Mouse (Mus musculus) limb, embryonic 15.5 days (tissue): Measurements from ENCODE around the gene Lrwd1. TPM values are rescaled to one million over a fixed set of nuclear protein-coding genes. Genes with fewer than 3 reads are reported as not detected.

Experiments
- ATAC-seq: fragments of 200-750 bp; cut with Nextera tagmentation; 2 replicates; pipeline ENCODE4 v1.8.0; 2017; ENCODE audit warnings: low read depth, moderate TSS enrichment; ENCODE audit not compliant: insufficient number of reproducible peaks, low FRiP score, low TSS enrichment
- H3K27ac ChIP-seq: fragments of 300-500 bp; sonication (generic); 2 replicates; pipeline ENCODE4 v1.5.1; 2015; ENCODE audit warnings: moderate library complexity, mild to moderate bottlenecking, inconsistent platforms
- H3K27me3 ChIP-seq: fragments of 300-500 bp; sonication (generic); 2 replicates; pipeline ENCODE4 v1.6.1; 2015; ENCODE audit warnings: inconsistent platforms
- H3K36me3 ChIP-seq: fragments of 300-500 bp; sonication (generic); 2 replicates; pipeline ENCODE4 v1.6.1; 2015; ENCODE audit warnings: inconsistent platforms
- H3K4me1 ChIP-seq: fragments of 300-500 bp; sonication (generic); 2 replicates; pipeline ENCODE4 v1.6.1; 2015; ENCODE audit warnings: inconsistent platforms
- H3K4me2 ChIP-seq: fragments of 300-500 bp; sonication (generic); 2 replicates; pipeline ENCODE4 v1.6.1; 2015; ENCODE audit warnings: mild to moderate bottlenecking, inconsistent platforms
- H3K4me3 ChIP-seq: fragments of 300-500 bp; sonication (generic); 2 replicates; pipeline ENCODE4 v1.5.1; 2015; ENCODE audit warnings: mild to moderate bottlenecking, inconsistent platforms
- H3K9ac ChIP-seq: fragments of 300-500 bp; sonication (generic); 2 replicates; pipeline ENCODE4 v1.6.1; 2015; ENCODE audit warnings: inconsistent platforms
- H3K9me3 ChIP-seq: fragments of 300-500 bp; sonication (generic); 2 replicates; pipeline ENCODE4 v1.6.1; 2016; ENCODE audit warnings: inconsistent platforms
- WGBS: fragments of 180-500 bp; shearing (Covaris S2); methylation state at CpG from one replicate; pipeline ENCODE4 v1.1.7; 2015; 5-methylcytosine and 5-hydroxymethylcytosine counted together
- polyA plus RNA-seq: library from polyadenylated mRNA; unstranded; fragments of >200 nt; fragmentation: Nextera tagmentation; extraction: Ambion mirVana; gene quantifications from 2 replicates; pipeline ENCODE4 v1.2.1, GENCODE M21; 2015

The Lrwd1 gene
- polyA plus RNA-seq, 1 experiment from 2014 or later, result 32.3 TPM

DNA sequence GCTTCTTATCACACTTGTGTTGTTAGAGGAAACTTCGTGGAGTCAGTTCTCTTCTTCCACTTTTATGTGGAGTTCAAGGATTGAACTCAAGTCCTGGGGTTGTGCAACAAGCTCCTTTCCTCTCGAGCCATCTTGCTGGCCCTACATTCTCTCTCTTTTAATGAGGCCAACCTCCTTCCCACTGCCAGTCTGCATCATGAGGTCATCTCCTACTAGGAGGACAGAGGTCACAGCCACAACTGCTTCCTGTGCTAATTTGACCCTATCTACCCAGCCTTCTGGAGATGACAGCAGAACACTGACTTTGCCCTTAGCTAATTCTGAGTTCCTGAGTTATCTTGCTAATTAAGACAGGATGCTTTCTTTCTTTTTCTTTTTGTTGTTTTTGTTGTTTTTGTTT, 27.4 kb downstream of the Lrwd1 start:
- 49% methylated on average over 2 of the region's 2 CpGs for WGBS
- no peak overlapping the region for H3K27ac ChIP-seq
- H3K9ac ChIP-seq, result no peak overlapping the region
- no peak overlapping the region for H3K4me3 ChIP-seq
- H3K4me1 ChIP-seq, result no peaks in the 10 kb centered on the region
- H3K36me3 ChIP-seq, result peaks cover under 1% of the 10 kb centered on the region; the same call in 1 of the 2 replicates
- ATAC-seq, result no peak
- no peaks in the 10 kb centered on the region for H3K9me3 ChIP-seq
- H3K27me3 ChIP-seq, result no peaks in the 10 kb centered on the region
- H3K4me2 ChIP-seq, result no peak overlapping the region

DNA sequence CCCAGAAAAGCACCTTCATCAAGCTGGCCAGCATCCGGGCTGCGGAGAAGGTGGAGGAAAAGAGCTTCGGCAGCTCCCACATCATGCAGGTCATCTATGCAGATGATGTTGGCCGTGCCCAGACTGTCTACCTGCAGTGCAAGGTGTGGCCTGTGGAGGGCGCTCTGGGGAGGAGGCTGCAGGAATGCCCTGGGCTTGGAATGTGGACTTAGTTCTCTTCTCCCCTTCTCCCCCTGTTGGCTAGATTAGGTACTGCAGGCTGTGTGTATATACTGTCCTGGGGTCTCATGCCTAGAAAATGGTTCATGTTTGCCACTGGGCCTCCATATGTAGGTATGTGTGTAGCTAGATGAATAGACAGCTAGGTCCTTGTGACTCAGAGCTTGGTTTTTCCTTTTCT, 31.4 kb downstream of the Lrwd1 start:
- peaks cover 9% of the 10 kb centered on the region; the same call in 1 of the 2 replicates for H3K36me3 ChIP-seq
- ATAC-seq, result no peak
- no peaks in the 10 kb centered on the region for H3K9me3 ChIP-seq

DNA sequence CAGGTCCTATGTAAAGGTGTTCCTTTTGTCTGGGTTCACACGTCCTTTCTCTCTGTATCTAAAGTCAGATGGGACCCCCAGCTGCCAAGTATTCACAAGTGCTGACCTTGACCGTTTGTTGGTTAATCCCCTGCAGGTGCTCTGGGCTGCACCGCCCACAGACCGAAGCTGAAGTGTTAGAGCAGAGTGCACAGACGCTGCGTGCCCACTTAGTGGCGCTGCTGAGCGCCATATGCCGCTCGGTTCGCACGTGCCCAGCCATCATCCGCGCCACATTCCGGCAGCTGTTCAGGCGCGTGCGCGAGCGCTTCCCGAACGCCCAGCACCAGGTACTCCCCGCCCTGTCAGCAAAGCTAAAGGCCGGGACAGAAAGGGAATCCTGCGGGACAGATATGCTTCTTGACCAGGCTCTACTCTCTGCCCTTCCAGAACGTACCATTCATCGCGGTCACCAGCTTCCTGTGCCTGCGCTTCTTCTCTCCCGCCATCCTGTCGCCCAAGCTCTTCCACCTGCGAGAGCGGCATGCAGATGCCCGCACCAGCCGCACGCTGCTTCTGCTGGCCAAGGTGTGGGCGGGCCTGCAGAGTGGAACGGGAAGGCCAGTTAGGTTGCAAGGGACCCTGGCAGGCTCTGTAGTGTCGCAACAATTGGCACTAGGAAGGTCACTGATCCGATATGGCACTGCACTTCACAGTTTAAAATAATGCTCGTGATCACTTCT, 33.6 kb downstream of the Lrwd1 start:
- Histone ChIP-seq H3K4me1 (peaks cover 9% of the 10 kb centered on the region), H3K27ac (no peak overlapping the region), H3K27me3 (peaks cover 17% of the 10 kb centered on the region), H3K4me3 (peak overlapping the region; percentile 30), H3K36me3 (peaks cover 9% of the 10 kb centered on the region; the same call in 1 of the 2 replicates), H3K4me2 (peak overlapping the region; percentile 56), H3K9me3 (no peaks in the 10 kb centered on the region), H3K9ac (no peak overlapping the region)
- no peak for ATAC-seq
- WGBS, result 7% methylated on average over 41 of the region's 41 CpGs

More for the DNA sequence above, 31.4 kb downstream of the Lrwd1 start:
- Histone ChIP-seq H3K9ac (no peak overlapping the region), H3K4me1 (peaks cover 9% of the 10 kb centered on the region), H3K27me3 (peaks cover 17% of the 10 kb centered on the region), H3K4me3 (no peak overlapping the region), H3K4me2 (no peak overlapping the region), H3K27ac (no peak overlapping the region)
- 83% methylated on average over 5 of the region's 5 CpGs for WGBS

DNA sequence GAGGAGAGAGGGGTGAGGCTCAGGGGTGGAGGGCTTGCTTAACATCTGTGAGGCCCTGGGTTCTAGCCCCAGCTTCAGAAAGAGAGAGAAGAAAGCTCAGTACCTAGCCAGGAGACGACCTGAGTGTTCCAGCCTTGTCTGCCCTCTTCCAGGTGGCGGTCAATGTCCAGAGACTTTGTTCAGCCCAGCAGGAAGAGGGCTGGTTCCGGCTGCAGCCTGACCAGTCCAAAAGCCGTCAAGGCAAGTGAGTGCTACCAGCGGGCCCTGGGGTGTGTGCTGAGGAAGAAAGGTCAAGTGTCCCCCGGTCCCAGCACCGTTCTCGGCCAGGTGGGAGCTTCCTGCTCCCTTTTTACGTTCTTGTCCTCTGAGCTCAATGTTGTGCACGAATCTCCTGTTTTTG, 37.3 kb downstream of the Lrwd1 start:
- H3K9me3 ChIP-seq, result no peaks in the 10 kb centered on the region
- H3K27ac ChIP-seq, result no peak overlapping the region
- 85% methylated on average over 10 of the region's 10 CpGs for WGBS
- H3K36me3 ChIP-seq, result peaks cover 9% of the 10 kb centered on the region; the same call in 1 of the 2 replicates
- no peak overlapping the region for H3K4me2 ChIP-seq
- no peak overlapping the region for H3K9ac ChIP-seq
- no peak overlapping the region for H3K4me3 ChIP-seq
- H3K27me3 ChIP-seq, result peaks cover 17% of the 10 kb centered on the region
- no peak for ATAC-seq
- peaks cover 9% of the 10 kb centered on the region for H3K4me1 ChIP-seq

DNA sequence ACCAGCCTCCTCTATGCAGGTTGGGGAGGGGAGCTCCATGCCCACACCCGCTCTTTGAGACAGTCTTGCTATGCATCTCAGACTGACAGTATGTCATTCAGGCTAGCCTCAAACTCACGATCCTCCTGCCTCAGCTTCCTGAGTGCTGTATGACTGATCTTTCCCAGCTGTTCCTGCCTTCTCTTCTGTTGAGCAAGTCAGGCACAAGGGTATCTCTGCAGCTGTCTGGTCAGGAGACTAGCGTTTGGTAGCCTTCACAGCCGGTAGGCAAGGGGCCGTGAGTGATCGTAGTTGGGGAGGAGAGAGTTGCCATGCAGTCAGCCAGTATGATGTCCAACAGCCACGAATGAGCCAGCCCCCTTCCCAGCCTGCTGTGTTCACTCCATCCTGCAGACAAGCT, 40.8 kb downstream of the Lrwd1 start:
- ATAC-seq, result no peak
- Histone ChIP-seq H3K36me3 (peaks cover 16% of the 10 kb centered on the region; the same call in 1 of the 2 replicates), H3K9ac (no peak overlapping the region), H3K4me1 (no peaks in the 10 kb centered on the region), H3K27me3 (no peaks in the 10 kb centered on the region), H3K27ac (no peak overlapping the region), H3K9me3 (no peaks in the 10 kb centered on the region), H3K4me2 (no peak overlapping the region), H3K4me3 (no peak overlapping the region)
- WGBS, result 71% methylated on average over 7 of the region's 7 CpGs

DNA sequence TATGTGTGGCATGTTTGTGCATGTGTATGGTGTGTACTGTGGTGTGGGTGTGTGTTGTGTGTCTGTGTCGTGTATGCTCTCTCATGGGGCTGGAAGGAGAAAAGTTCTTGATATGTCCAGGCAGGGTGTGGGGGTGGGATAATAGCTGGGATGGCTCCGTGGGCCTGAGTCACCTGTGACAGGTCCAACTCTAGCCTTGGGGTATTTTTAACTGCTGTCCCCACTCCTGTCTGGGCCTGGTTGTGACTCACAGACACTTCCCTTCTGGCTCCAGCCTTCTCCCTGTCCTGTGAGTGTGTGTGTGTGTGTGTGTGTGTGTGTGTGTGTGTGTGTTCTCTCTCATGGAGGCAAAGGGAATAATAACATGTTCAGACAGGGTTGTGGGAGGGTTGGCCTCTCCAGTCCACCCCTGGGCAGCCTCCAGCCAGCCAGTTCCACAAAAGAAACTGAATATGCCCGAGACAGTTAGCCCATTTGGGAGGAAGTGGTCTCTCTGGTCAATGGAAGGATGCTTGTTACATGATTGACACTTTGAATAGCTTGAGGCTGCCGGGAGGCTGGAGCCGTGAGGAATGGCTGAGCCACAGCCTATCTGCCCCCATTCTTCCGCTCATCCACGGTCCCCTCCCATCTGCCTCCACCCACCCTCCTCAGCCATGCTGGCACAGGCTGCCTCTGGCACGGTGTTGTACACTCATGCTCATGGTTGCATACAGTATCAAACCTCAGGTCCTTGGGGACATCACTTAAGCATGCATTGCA, 41.4 kb downstream of the Lrwd1 start:
- no peak overlapping the region for H3K4me2 ChIP-seq
- no peaks in the 10 kb centered on the region for H3K9me3 ChIP-seq
- H3K27ac ChIP-seq, result no peak overlapping the region
- WGBS, result 47% methylated on average over 8 of the region's 8 CpGs
- H3K4me3 ChIP-seq, result no peak overlapping the region
- 0 out of 2 replicates have a peak, but pooled peaks cover under 1% of the 10 kb centered on the region for H3K4me1 ChIP-seq
- peaks cover 16% of the 10 kb centered on the region; the same call in 1 of the 2 replicates for H3K36me3 ChIP-seq
- ATAC-seq, result no peak; the same call in 1 of the 2 replicates
- peaks cover under 1% of the 10 kb centered on the region; the same call in 1 of the 2 replicates for H3K27me3 ChIP-seq
- no peak overlapping the region for H3K9ac ChIP-seq

DNA sequence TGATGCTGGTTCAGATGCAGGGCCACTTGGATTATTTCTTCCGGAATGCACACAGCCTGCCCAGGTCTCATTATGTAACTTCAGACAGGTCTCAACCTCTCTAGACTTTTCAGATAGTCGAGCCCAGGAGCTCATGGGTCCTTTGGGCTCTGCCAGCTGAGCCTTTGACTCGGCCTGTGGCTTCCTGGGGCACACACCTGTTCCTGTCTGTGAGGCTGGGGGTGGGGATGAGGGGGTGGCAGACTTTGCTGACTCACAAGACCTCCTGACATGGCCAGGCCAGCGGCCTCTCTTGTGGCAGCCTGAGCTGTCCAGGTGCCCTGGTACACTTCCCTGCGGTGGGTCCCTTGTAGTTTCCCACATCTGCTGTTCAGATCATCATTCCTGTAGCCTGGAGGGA, 43.9 kb downstream of the Lrwd1 start:
- WGBS, result 59% methylated on average over 5 of the region's 5 CpGs
- H3K4me2 ChIP-seq, result no peak overlapping the region
- peaks cover 10% of the 10 kb centered on the region; the same call in 1 of the 2 replicates for H3K4me1 ChIP-seq
- no peak overlapping the region for H3K27ac ChIP-seq
- H3K9ac ChIP-seq, result no peak overlapping the region
- no peak for ATAC-seq
- H3K27me3 ChIP-seq, result peaks cover 5% of the 10 kb centered on the region; the same call in 1 of the 2 replicates
- no peak overlapping the region for H3K4me3 ChIP-seq
- H3K9me3 ChIP-seq, result no peaks in the 10 kb centered on the region
- peaks cover 18% of the 10 kb centered on the region; the same call in 1 of the 2 replicates for H3K36me3 ChIP-seq

DNA sequence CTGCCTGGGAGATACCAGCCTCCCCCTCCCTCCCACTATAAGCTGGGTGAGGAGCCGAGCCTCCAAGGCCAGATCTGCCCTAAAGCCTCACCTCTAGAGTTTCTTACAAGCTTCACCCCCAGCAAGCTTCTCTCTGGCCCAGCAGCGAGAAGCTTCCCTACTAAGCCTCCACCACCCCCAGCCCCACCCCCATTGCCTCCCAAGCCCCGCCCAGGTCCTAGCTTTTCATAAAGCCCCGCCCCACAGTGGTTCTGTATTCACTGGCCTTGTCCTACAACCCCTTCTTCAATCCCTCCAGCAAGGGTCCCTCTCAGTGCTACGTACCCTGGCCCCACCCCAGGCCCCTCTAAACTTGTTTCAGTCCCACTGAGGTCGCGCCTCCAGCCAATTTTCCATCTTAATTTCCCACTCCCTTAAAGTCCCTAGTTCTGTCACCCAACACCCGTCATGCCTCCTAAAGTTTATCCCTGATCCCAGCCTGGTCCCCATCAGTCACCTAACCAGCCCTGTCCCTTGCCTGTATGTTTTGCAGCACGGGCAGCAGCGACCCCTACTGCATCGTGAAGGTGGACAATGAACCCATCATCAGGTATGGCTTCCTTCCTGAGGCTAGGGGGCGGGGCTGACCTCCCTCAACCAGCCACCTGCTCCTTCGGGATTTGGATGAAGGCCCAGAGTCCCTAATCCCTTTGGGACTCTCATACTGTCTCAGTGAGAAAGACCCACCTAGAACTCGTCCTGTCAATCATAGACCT, 46.9 kb downstream of the Lrwd1 start:
- H3K4me3 ChIP-seq, result no peak overlapping the region
- peaks cover 16% of the 10 kb centered on the region; the same call in 1 of the 2 replicates for H3K27me3 ChIP-seq
- no peak for ATAC-seq
- no peak overlapping the region for H3K27ac ChIP-seq
- 15% methylated on average over 14 of the region's 14 CpGs for WGBS
- H3K9me3 ChIP-seq, result no peaks in the 10 kb centered on the region
- H3K36me3 ChIP-seq, result peaks cover 18% of the 10 kb centered on the region; the same call in 1 of the 2 replicates
- H3K9ac ChIP-seq, result no peak overlapping the region
- peaks cover 27% of the 10 kb centered on the region for H3K4me1 ChIP-seq
- H3K4me2 ChIP-seq, result no peak overlapping the region

DNA sequence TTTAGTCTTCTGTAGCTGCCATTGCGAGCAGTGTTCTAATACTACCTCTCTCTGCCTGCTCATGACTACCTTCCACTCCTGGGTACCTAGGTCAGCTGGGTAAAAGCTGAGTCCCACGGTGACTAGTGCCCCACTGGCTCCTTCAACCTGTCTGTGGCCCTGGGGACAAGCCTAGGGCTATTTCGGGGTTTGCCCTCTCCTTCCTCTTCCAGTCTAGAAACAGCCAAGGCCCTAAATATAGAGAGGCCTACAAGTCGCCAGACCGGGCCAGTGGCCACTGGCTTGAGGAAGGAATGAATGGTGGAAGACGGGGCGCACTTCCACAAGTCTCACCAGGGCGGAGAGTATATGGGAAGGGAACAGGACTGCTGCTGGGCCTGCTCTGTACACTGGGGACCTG, 49.6 kb downstream of the Lrwd1 start:
- Histone ChIP-seq H3K27ac (no peak overlapping the region), H3K4me3 (no peak overlapping the region), H3K9ac (no peak overlapping the region), H3K27me3 (peaks cover 16% of the 10 kb centered on the region; the same call in 1 of the 2 replicates), H3K4me1 (peaks cover 32% of the 10 kb centered on the region), H3K4me2 (no peak overlapping the region), H3K9me3 (no peaks in the 10 kb centered on the region), H3K36me3 (peaks cover 10% of the 10 kb centered on the region; the same call in 1 of the 2 replicates)
- WGBS, result 81% methylated on average over 8 of the region's 8 CpGs
- ATAC-seq, result no peak

DNA sequence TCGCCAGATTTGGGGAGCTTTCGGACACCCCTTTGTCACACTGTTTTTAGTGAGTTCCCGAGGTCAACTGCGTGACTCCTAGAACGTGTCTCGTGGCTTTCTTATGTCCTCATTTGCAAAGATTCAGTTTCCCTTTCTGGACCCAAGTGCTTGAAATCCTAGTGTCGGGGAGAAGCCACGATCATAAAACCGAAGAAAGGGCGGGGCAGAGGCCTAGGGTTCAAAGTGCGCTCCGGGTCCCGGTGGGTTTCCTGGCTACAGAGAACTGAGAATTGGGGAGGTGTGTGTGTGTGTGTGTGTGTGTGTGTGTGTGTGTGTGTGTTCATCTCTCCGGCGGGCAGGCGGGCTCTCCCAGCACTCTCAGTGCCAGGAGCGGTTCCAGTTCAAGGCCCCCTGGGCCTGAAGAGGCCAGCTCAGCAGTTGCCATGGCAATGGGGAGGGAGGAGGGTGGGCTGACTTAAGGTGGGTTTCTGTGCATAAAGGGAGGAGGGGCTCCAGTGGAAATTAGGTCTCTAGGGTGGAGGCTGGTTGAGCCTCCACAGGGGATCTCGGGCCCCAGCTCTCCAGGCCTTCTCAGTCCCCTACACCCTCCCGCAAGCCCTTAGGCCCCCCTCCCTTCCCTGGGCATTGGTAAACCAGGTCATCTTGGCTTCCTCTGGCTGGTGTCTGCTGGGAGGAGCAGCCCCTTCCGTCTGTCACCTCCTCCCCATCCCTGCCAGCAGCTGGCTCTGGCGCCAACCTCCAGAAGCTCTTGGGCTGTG, 50.8 kb downstream of the Lrwd1 start:
- Histone ChIP-seq H3K27ac (no peak overlapping the region), H3K27me3 (peaks cover 16% of the 10 kb centered on the region; the same call in 1 of the 2 replicates), H3K4me1 (peaks cover 32% of the 10 kb centered on the region), H3K36me3 (0 out of 2 replicates have a peak, but pooled peaks cover 2% of the 10 kb centered on the region), H3K9ac (no peak overlapping the region), H3K4me3 (peak overlapping the region; percentile 63), H3K9me3 (no peaks in the 10 kb centered on the region), H3K4me2 (peak overlapping the region; percentile 92)
- no peak for ATAC-seq
- 16% methylated on average over 21 of the region's 21 CpGs for WGBS
